Mouse (Mus musculus) stomach, embryonic 16.5 days (tissue): ENCODE measurements around the gene Ascc1. TPM values are rescaled to one million over a fixed set of nuclear protein-coding genes. Genes with fewer than 3 reads are reported as not detected.

Experiments
- ATAC-seq: fragments of 200-750 bp; cut with Nextera tagmentation; 2 replicates; pipeline ENCODE4 v1.8.0; 2017; ENCODE audit warnings: moderate number of reproducible peaks, moderate TSS enrichment; ENCODE audit not compliant: insufficient read depth, low FRiP score
- H3K27ac ChIP-seq: fragments of 300-500 bp; sonication (generic); 2 replicates; pipeline ENCODE4 v1.5.1; 2014; ENCODE audit warnings: low read length
- H3K27me3 ChIP-seq: fragments of 300-500 bp; sonication (generic); 2 replicates; pipeline ENCODE4 v1.6.1; 2014; ENCODE audit warnings: low read length, control low read depth, mixed read lengths; ENCODE audit not compliant: control insufficient read depth, insufficient read depth
- H3K36me3 ChIP-seq: fragments of 300-500 bp; sonication (generic); 2 replicates; pipeline ENCODE4 v1.6.1; 2014; ENCODE audit warnings: low read length; ENCODE audit not compliant: control insufficient read depth, insufficient read depth
- H3K4me1 ChIP-seq: fragments of 300-500 bp; sonication (generic); 2 replicates; pipeline ENCODE4 v1.6.1; 2014; ENCODE audit warnings: low read length, control low read depth, mixed read lengths; ENCODE audit not compliant: control insufficient read depth, insufficient read depth
- H3K4me2 ChIP-seq: fragments of 300-500 bp; sonication (generic); 2 replicates; pipeline ENCODE4 v1.6.1; 2014; ENCODE audit warnings: low read depth, low read length, mixed read lengths
- H3K4me3 ChIP-seq: fragments of 300-500 bp; sonication (generic); replicated peaks from 2 replicates; pipeline ENCODE4 v1.5.1; 2014; ENCODE audit warnings: mild to moderate bottlenecking, low read length
- H3K9ac ChIP-seq: fragments of 300-500 bp; sonication (generic); 2 replicates; pipeline ENCODE4 v1.6.1; 2014; ENCODE audit warnings: low read length
- H3K9me3 ChIP-seq: fragments of 300-500 bp; sonication (generic); replicated peaks from 2 replicates; pipeline ENCODE4 v1.6.1; 2016; ENCODE audit warnings: low read length, control low read depth; ENCODE audit not compliant: control insufficient read depth
- WGBS: fragments of 180-500 bp; shearing (Covaris S2); extraction: QIAGEN DNeasy Blood & Tissue Kit; methylation state at CpG from one replicate; pipeline ENCODE4 v1.1.7; 2014; 5-methylcytosine and 5-hydroxymethylcytosine counted together
- polyA plus RNA-seq: library from polyadenylated mRNA; unstranded; fragments of >200 nt; fragmentation: Nextera tagmentation; extraction: Ambion mirVana; gene quantifications from 2 replicates; pipeline ENCODE4 v1.2.1, GENCODE M21; 2015

Ascc1 gene
- polyA plus RNA-seq, 1 experiment from 2014 or later, result 45.2 TPM

DNA sequence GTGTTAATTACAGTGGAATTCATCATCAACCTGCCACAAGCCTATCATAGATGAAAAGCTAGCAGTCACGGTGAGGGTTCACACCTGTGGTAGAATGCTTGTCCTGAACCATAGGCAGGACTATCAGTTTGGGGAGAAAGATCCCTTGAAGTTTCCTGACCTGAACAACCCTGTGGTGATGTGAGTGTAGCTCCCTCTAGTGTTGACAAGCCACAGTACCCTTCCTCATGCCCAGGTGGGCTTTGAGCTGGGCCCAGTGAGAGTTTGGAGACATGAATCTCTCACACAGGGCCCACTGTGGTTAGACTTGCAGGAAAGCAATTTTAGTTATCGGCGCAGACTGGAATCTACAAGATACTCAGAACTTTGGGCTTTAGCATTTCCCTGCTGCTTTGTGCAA is 63.9 kb downstream of the Ascc1 start:
- H3K4me1 ChIP-seq, result no peaks in the 10 kb centered on the region
- H3K27me3 ChIP-seq, result no peaks in the 10 kb centered on the region
- H3K4me2 ChIP-seq, result no peak overlapping the region
- 70% methylated on average over 3 of the region's 3 CpGs for WGBS
- no peak overlapping the region for H3K9ac ChIP-seq
- no peaks in the 10 kb centered on the region for H3K36me3 ChIP-seq
- no peaks in the 10 kb centered on the region for H3K9me3 ChIP-seq
- no peak overlapping the region for H3K27ac ChIP-seq
- no peak for ATAC-seq
- no peak overlapping the region for H3K4me3 ChIP-seq

DNA sequence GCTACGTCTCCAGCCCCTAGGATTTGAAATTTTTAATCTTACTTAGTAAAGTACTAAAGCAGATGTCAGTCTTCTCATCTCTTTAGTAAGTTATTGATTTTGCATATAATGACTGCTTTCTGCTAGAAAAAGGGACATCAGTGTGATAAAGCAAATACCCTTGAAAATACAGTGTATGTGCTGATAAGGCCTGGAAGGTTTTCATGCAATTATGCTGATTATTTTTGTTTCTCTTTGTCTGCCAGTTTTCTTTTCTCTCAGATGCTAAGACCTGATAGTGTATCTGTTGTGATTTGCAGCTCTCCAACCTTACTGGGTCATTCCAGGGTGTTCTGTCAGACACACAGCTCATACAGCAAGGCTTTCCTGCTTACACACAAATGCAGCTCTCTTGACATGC is 72.6 kb downstream of the Ascc1 start:
- H3K9ac ChIP-seq, result no peak overlapping the region
- H3K4me2 ChIP-seq, result no peak overlapping the region
- H3K27me3 ChIP-seq, result no peaks in the 10 kb centered on the region
- no peak overlapping the region for H3K27ac ChIP-seq
- H3K9me3 ChIP-seq, result no peaks in the 10 kb centered on the region
- H3K4me1 ChIP-seq, result peaks cover 13% of the 10 kb centered on the region
- 81% methylated on average over 1 of the region's 1 CpGs for WGBS
- no peak overlapping the region for H3K4me3 ChIP-seq
- no peaks in the 10 kb centered on the region for H3K36me3 ChIP-seq
- no peak for ATAC-seq

DNA sequence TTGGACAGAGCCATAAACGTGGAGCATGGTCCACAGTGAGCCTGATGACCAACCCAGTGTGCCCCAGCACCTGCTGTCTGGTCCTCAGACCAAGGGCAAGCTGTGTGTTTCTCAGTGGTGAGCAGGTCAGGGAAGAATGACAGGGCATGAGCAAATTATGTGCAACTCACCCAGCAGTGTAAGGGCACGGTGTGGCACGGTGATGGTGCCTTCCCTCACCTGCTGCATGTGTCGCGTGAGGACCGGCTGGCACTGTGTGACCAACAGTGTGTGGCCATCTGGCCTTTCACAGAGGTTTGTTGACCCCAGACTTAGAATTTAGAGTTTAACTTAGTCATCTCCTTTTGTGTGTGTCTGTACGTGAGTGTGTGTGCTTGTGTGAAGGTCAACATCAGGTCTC is 74.6 kb downstream of the Ascc1 start:
- no peak overlapping the region for H3K4me3 ChIP-seq
- no peaks in the 10 kb centered on the region for H3K36me3 ChIP-seq
- H3K9me3 ChIP-seq, result no peaks in the 10 kb centered on the region
- no peaks in the 10 kb centered on the region for H3K27me3 ChIP-seq
- WGBS, result 91% methylated on average over 7 of the region's 7 CpGs
- no peak overlapping the region for H3K9ac ChIP-seq
- no peak for ATAC-seq
- peaks cover 33% of the 10 kb centered on the region for H3K4me1 ChIP-seq
- no peak overlapping the region for H3K27ac ChIP-seq
- H3K4me2 ChIP-seq, result no peak overlapping the region

DNA sequence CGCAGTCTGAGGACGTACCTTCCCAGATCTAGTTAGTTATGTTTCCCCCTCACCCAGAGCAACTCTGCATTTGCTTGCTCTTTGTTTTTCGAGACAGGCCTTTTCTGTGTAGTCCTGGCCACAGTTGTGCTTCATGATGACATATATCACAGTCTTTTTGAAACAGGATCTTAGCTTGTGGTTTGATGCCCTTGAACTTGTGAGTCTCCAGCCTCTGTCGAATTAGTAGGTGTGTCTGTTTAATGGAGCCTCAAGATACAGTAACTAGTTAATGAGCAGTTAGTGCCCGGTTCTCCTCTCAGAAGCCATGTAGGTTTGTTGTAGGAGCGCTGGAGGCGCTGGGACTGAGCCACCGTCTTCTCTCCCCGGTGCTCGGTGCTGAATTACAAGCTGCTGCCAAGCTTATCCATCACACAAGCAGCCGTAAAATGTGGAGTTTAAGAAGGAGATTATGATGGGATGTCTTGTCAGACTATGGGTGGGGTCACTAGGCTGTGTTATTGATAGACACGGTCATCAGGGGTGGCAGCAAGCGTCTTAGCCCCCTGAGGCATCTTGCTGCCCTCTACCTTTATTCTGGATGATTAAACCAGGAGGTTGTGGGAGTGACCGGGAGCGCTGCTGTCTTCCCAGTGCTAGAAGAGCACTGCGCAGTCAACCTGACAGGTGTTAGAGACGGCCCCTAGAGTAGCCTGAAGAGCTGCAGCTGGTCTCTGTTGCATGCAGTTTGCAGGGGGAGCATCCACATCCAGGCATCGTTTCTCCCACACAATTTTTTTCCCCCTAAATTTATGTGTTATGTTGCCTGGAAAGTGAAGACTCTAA is 75.3 kb downstream of the Ascc1 start:
- H3K9me3 ChIP-seq, result no peaks in the 10 kb centered on the region
- H3K27ac ChIP-seq, result no peak overlapping the region
- H3K9ac ChIP-seq, result no peak overlapping the region
- H3K4me1 ChIP-seq, result peaks cover 34% of the 10 kb centered on the region
- 45% methylated on average over 18 of the region's 18 CpGs for WGBS
- H3K27me3 ChIP-seq, result no peaks in the 10 kb centered on the region
- ATAC-seq, result no peak
- no peak overlapping the region for H3K4me2 ChIP-seq
- H3K36me3 ChIP-seq, result no peaks in the 10 kb centered on the region
- H3K4me3 ChIP-seq, result no peak overlapping the region

DNA sequence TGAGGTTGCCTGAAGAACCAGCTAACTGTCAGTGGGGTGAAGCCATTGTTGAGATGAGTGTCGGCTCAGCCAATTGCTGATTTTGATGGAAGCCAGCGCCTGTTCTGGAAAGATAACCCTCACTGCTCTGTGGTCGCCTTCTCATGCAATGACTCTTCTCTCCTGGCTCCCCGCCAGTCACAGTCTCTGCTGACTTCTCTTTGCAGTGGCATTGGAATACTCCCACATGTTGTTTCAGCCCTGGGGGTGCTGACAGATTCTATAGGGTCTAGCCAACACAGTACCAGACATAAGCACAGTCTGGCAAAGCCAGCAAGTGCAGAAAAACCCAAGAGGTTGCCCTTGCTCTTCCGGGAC is 75.9 kb downstream of the Ascc1 start:
- no peak overlapping the region for H3K4me2 ChIP-seq
- no peaks in the 10 kb centered on the region for H3K9me3 ChIP-seq
- peaks cover 34% of the 10 kb centered on the region for H3K4me1 ChIP-seq
- no peak overlapping the region for H3K4me3 ChIP-seq
- WGBS, result 48% methylated on average over 5 of the region's 5 CpGs
- no peak overlapping the region for H3K27ac ChIP-seq
- no peaks in the 10 kb centered on the region for H3K27me3 ChIP-seq
- H3K36me3 ChIP-seq, result no peaks in the 10 kb centered on the region
- no peak overlapping the region for H3K9ac ChIP-seq
- ATAC-seq, result 0 out of 2 replicates have a peak, but pooled peaks have one; percentile 4

DNA sequence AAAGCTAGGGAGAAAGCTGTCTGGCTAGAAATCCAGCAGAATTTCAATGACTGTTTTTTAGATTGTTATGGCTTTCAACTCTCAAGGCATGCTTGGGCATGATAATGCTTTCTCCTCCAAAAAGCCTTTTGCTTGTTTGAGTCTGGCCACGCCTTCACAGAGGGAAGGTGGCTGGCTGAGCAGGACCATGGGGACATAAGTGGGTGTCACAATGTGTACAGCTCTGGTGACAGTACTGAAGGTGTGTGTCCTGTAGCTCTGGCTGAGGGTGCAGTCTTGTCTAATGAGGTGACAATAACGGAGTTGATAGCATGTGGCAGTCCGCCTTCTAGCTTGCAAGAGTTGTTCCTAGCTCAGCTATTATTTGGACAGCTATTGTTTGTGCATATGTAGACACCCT is 77.6 kb downstream of the Ascc1 start:
- no peaks in the 10 kb centered on the region for H3K9me3 ChIP-seq
- peaks cover 34% of the 10 kb centered on the region for H3K4me1 ChIP-seq
- no peaks in the 10 kb centered on the region for H3K27me3 ChIP-seq
- no peaks in the 10 kb centered on the region for H3K36me3 ChIP-seq
- H3K4me3 ChIP-seq, result no peak overlapping the region
- H3K9ac ChIP-seq, result no peak overlapping the region
- H3K4me2 ChIP-seq, result no peak overlapping the region
- WGBS, result 68% methylated on average over 3 of the region's 3 CpGs
- peak overlapping the region; percentile 35; the same call in 1 of the 2 replicates for H3K27ac ChIP-seq
- ATAC-seq, result no peak

DNA sequence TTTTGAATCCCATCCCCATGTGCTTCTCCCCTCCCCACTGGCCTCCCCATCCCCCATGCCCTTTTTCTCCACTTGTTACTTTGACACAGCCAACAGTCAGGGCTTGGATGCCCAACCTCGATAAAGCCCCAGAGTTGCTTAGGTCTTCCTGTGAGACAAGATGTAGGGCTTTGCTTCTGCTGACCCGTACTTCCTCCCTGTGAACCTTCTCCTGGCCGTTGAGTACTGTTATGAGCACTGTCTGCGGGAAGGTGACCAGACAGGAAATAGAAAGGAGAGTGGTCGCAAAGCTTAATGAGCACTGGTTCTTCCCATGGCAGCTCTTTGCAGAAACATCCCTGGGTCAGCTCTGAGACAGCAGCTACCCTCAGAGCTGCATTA is 78.0 kb downstream of the Ascc1 start:
- Histone ChIP-seq H3K4me1 (peaks cover 34% of the 10 kb centered on the region), H3K27me3 (no peaks in the 10 kb centered on the region), H3K4me2 (no peak overlapping the region), H3K9me3 (no peaks in the 10 kb centered on the region), H3K9ac (0 out of 2 replicates have a peak overlapping the region, but pooled peaks have one; percentile 12), H3K27ac (peak overlapping the region; percentile 35; the same call in 1 of the 2 replicates), H3K36me3 (no peaks in the 10 kb centered on the region), H3K4me3 (no peak overlapping the region)
- ATAC-seq, result no peak
- WGBS, result 35% methylated on average over 5 of the region's 5 CpGs

DNA sequence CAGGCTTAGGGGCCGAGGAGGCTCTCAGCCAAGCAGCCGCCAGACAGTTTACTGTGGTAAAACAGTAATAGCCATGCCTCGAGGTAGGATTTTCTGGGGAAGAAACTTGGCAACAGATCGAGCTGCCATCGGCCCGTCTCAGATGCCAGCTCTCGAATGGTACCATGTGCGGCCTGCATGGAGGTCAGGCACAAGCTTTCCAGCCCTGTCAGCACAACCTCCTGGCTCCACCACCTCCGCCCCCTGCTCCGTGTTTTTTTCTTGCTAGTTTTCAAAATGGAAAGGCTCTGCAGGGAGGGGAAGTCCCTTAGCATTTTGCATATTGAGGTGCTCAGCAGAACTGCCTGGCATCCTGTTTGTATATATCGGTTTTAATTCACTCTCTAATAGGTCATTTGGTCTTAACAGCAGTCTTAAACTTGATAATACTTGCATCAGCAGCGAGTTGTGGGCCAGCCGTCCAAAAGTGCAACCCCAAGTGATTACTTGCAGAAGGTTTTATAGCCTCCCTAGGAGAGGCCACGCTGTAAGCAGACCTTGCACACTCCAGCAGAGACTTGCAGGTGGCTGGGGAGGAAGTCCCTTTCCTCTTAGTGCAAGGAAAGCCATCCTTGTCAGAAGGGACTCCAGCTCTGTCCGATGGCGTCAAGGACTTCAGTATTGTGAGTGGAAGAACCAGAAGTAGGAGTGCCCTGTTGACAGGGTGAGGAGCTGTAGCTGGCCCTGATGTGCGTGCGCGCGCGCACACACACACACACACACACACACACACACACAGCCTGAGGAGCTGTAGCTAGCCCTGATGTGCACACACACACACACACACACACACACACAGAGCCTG is 78.6 kb downstream of the Ascc1 start:
- ATAC-seq, result peak; percentile 28; the same call in 1 of the 2 replicates
- peak overlapping the region; percentile 12; the same call in 1 of the 2 replicates for H3K9ac ChIP-seq
- no peaks in the 10 kb centered on the region for H3K36me3 ChIP-seq
- H3K4me1 ChIP-seq, result peaks cover 34% of the 10 kb centered on the region
- H3K27me3 ChIP-seq, result no peaks in the 10 kb centered on the region
- H3K4me2 ChIP-seq, result no peak overlapping the region
- H3K4me3 ChIP-seq, result no peak overlapping the region
- WGBS, result 49% methylated on average over 21 of the region's 21 CpGs
- no peaks in the 10 kb centered on the region for H3K9me3 ChIP-seq
- H3K27ac ChIP-seq, result peak overlapping the region; percentile 35

DNA sequence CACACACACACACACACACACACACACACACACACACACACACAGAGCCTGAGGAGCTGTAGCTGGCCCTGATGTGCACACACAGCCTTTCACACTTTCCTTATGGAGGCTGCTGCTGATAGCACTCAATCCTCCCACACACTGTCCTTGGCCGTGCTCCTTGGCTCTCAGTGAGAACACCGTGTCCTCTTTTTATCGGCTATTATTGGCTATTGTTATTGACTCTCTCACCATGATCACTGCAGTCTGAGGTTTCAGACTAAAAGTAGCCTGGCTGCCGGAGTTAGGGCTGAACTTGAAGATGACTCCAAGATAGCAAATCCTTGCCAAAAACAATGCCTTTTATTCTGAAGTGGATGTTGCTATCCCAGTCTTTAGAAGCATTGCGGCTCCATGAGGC is 79.3 kb downstream of the Ascc1 start:
- no peaks in the 10 kb centered on the region for H3K36me3 ChIP-seq
- peak; percentile 42 for ATAC-seq
- no peaks in the 10 kb centered on the region for H3K9me3 ChIP-seq
- no peak overlapping the region for H3K4me2 ChIP-seq
- WGBS, result 41% methylated on average over 5 of the region's 5 CpGs
- H3K4me3 ChIP-seq, result no peak overlapping the region
- peaks cover 34% of the 10 kb centered on the region for H3K4me1 ChIP-seq
- H3K9ac ChIP-seq, result no peak overlapping the region; the same call in 1 of the 2 replicates
- H3K27ac ChIP-seq, result peak overlapping the region; percentile 35
- H3K27me3 ChIP-seq, result no peaks in the 10 kb centered on the region
